Mouse (Mus musculus) heart, embryonic 10.5 days (tissue): ENCODE data around the gene Elmod2. TPM values are rescaled to one million over a fixed set of nuclear protein-coding genes. Genes with fewer than 3 reads are reported as not detected.
"Not testable (repeated sequence)": the region's sequence is repeated elsewhere in the genome, so short reads cannot be mapped to it uniquely, and the experiment has no call there.

Experiments used
- DNase-seq: peaks from one replicate; pipeline ENCODE4 v3.0.0-alpha.2; 2017; ENCODE audit warnings: low spot score
- H3K27ac ChIP-seq: fragments of 300-500 bp; sonication (generic); 2 replicates; pipeline ENCODE4 v1.5.1; 2016; ENCODE audit warnings: mild to moderate bottlenecking
- H3K27me3 ChIP-seq: fragments of 300-500 bp; sonication (generic); 2 replicates; pipeline ENCODE4 v1.6.1; 2016; ENCODE audit warnings: mild to moderate bottlenecking; ENCODE audit not compliant: poor library complexity, insufficient read depth, severe bottlenecking
- H3K36me3 ChIP-seq: fragments of 300-500 bp; sonication (generic); 2 replicates; pipeline ENCODE4 v1.6.1; 2016; ENCODE audit warnings: mild to moderate bottlenecking, moderate library complexity
- H3K4me1 ChIP-seq: fragments of 300-500 bp; sonication (generic); 2 replicates; pipeline ENCODE4 v1.6.1; 2016; ENCODE audit warnings: mild to moderate bottlenecking
- H3K4me3 ChIP-seq: fragments of 300-500 bp; sonication (generic); 2 replicates; pipeline ENCODE4 v1.5.1; 2016; ENCODE audit warnings: mild to moderate bottlenecking, moderate library complexity
- H3K9me3 ChIP-seq: fragments of 300-500 bp; sonication (generic); 2 replicates; pipeline ENCODE4 v1.6.1; 2016; ENCODE audit warnings: mild to moderate bottlenecking, moderate library complexity
- WGBS: fragments of 180-500 bp; shearing (Covaris S2); methylation state at CpG from one replicate; pipeline ENCODE4 v1.1.7; 2016; 5-methylcytosine and 5-hydroxymethylcytosine counted together
- polyA plus RNA-seq: library from polyadenylated mRNA; unstranded; fragments of >200 nt; fragmentation: Nextera tagmentation; extraction: Ambion mirVana; gene quantifications from 2 replicates; pipeline ENCODE4 v1.2.1, GENCODE M21; 2016

Elmod2 gene
- polyA plus RNA-seq, 1 experiment from 2014 or later, result 15.4 TPM

DNA sequence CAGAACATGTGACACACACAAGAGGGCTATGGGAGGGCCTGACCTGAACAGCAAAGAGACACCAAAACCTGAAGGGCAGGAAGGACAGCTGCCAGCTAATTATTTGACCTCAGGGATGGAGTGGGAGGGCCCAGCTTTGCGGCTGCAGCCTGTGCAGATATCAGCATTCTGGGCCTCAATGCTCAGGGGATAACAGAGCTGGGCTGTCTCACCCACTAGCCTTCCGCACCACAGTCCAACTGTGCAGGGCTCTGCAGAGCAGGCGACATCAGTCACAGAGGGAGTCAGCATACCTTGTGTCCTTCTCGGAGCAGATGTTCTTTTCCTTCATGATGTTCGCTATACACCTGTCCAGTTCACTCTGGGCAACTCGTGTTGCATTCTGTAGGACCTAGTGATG, 9.9 kb downstream of the Elmod2 start:
- WGBS, result 84% methylated on average over 6 of the region's 6 CpGs
- DNase-seq, result no peak
- H3K27ac ChIP-seq, result no peak overlapping the region; the same call in 1 of the 2 replicates
- H3K27me3 ChIP-seq, result no peaks in the 10 kb centered on the region
- H3K4me3 ChIP-seq, result no peak overlapping the region
- peaks cover 37% of the 10 kb centered on the region for H3K36me3 ChIP-seq
- H3K9me3 ChIP-seq, result no peaks in the 10 kb centered on the region
- peaks cover 6% of the 10 kb centered on the region; the same call in 1 of the 2 replicates for H3K4me1 ChIP-seq

DNA sequence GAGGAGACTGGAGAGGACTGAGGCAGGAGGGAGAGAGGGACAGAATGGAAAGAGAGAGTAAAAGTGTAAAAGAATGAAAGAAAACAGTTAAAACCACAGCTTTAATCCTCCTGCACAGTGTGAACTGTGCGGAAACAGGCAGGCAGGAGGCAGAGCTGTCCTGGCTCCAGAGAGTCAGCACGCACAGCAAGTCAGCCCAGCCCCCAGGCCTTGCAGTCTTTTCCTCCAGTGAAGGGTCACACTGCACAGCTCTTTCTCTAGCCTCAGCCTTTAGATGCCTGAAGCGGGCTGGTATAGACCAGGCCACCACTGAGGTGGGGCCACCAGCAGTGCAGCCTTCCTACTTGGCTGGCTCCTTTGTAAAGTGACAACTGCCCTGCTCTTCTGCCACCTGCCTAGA, 11.7 kb downstream of the Elmod2 start:
- 72% methylated on average over 3 of the region's 3 CpGs for WGBS
- Histone ChIP-seq H3K9me3 (no peaks in the 10 kb centered on the region), H3K36me3 (peaks cover 47% of the 10 kb centered on the region), H3K27me3 (no peaks in the 10 kb centered on the region), H3K27ac (no peak overlapping the region), H3K4me1 (peaks cover 6% of the 10 kb centered on the region; the same call in 1 of the 2 replicates), H3K4me3 (no peak overlapping the region)
- no peak for DNase-seq

DNA sequence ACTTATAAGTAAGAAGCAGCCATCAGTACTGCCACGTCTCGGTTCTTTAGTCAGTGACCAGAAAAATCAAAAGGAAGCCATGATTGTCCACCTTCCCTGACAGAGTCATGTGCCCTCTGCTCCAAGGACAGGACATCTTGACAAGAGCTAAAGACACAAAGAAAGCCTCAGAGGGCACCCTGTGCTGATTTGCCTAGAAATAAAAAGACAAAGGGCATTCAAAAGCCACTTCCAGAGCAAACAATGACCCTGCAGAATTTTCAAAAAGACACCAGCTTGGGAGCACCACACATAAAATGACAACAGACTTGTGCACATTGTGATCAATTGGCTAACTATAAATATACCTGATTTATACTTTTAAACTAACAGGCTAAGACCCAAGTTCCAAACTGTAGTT, 16.6 kb downstream of the Elmod2 start:
- peaks cover 40% of the 10 kb centered on the region for H3K36me3 ChIP-seq
- no peak overlapping the region for H3K27ac ChIP-seq
- WGBS, result 89% methylated on average over 2 of the region's 2 CpGs
- DNase-seq, result no peak
- no peaks in the 10 kb centered on the region for H3K27me3 ChIP-seq
- no peaks in the 10 kb centered on the region for H3K4me1 ChIP-seq
- no peak overlapping the region for H3K4me3 ChIP-seq
- no peaks in the 10 kb centered on the region for H3K9me3 ChIP-seq

DNA sequence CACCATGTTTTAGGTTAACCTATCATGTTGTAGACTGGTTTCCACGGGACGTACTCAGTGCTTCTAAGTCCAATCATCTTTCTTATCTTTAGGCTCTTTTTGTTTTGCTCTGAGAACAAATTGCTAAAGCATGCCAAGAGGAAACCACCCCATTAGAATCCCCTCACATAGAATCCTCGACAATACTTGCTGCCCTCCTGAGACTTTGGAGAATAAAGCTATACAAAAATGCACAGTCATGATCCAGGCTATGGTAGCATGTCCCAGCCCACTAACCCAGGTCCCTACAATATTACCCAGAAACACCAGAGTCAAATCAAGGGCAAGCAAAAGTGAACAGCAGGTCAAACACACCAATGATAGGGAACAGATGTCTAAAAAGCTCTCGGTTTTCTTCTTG, 17.2 kb downstream of the Elmod2 start:
- 84% methylated on average over 4 of the region's 4 CpGs for WGBS
- H3K36me3 ChIP-seq, result peaks cover 36% of the 10 kb centered on the region

DNA sequence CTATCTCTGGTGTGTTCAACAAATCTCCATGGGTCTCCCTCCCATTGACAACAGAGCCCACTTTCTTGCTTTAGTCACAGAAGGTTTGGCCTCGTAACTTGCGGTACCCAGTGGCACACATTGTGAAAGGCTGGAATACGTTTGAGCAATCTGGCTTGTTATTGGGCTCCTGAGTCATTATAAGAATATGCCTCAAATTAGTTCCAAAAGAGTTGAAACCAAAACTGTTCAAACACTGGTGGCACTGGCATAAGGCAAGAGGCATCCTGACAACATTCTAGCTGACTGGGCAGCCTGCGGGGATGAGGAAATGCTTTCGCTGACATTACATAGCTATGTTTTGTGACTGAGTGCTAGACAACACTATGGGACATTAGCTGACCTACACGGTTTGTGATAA, 22.4 kb downstream of the Elmod2 start:
- WGBS, result 88% methylated on average over 6 of the region's 6 CpGs
- no peak for DNase-seq

More for the DNA sequence above, 17.2 kb downstream of the Elmod2 start:
- not testable (repeated sequence) for H3K9me3 ChIP-seq, H3K4me1 ChIP-seq, H3K27ac ChIP-seq, H3K4me3 ChIP-seq, DNase-seq, H3K27me3 ChIP-seq

DNA sequence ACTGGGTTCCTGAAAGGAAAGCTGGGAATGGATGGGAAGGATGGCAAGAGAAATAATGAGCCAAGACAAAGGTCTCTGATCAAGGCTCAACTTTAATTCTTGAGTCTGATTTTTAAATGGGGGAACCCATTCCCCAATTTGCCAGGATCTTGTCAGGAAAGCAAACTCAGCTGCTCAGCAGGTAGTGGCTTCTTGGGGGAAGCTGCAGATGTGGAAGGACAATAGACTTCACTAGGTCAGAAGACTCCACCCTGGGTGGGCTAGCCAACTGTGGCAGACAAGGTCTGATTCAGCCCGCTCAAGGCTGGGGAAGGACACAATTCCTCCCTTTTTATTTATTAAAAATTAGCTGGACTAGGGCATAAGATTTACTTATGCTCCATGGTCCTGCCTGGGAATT, 27.3 kb downstream of the Elmod2 start:
- Histone ChIP-seq H3K4me3 (no peak overlapping the region), H3K9me3 (no peaks in the 10 kb centered on the region), H3K27ac (no peak overlapping the region)

More for the DNA sequence above, 22.4 kb downstream of the Elmod2 start:
- H3K9me3 ChIP-seq, result no peaks in the 10 kb centered on the region
- H3K4me1 ChIP-seq, result no peaks in the 10 kb centered on the region
- no peak overlapping the region for H3K4me3 ChIP-seq
- H3K27me3 ChIP-seq, result no peaks in the 10 kb centered on the region
- no peak overlapping the region for H3K27ac ChIP-seq
- peaks cover 5% of the 10 kb centered on the region; the same call in 1 of the 2 replicates for H3K36me3 ChIP-seq

DNA sequence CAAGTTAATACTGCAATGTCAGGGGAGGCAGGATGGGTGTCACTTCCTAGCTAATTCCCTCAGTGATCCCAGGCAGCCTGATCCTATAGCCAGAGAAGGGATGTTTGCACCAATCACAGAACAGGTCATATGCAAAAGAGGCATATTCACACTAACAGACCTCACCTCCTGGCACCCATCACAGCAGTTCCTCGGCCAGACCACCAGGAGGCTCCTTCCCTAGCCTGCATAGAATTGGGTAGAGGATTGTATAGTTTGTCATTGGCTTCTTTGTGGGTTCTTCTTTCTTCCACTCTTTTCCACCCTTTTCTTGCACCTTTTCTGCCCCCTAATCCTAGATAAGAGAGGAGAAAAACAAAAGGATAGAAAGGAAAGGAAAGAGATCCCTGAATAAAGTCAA, 32.2 kb downstream of the Elmod2 start:
- H3K4me3 ChIP-seq, result no peak overlapping the region
- H3K27me3 ChIP-seq, result no peaks in the 10 kb centered on the region
- H3K9me3 ChIP-seq, result no peaks in the 10 kb centered on the region
- DNase-seq, result no peak
- H3K36me3 ChIP-seq, result no peaks in the 10 kb centered on the region
- no peak overlapping the region for H3K27ac ChIP-seq
- no peaks in the 10 kb centered on the region for H3K4me1 ChIP-seq
- 25% methylated on average over 1 of the region's 1 CpGs for WGBS

More for the DNA sequence above, 27.3 kb downstream of the Elmod2 start:
- no peaks in the 10 kb centered on the region for H3K27me3 ChIP-seq
- no peak for DNase-seq
- H3K36me3 ChIP-seq, result no peaks in the 10 kb centered on the region
- 87% methylated on average over 1 of the region's 1 CpGs for WGBS
- H3K4me1 ChIP-seq, result no peaks in the 10 kb centered on the region

DNA sequence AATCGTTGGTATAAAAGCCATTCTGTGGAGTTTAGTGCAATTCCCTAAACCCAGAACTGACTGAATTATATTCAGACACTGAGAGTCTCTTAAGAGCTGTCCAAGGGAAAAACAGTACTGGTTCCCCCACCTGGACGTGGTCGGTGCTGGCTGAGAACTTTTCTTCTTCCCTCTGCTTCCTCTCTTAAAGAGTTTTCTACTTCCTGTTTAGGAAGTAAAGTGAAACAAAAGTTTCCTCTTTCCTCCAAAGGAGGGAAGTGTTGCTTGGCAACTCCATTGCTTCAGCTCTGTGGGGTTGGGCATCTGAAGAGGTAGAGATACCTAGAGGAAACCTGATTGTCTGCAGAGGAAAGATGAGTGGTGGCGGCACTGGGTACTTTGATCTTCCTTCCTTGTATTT, 34.9 kb downstream of the Elmod2 start:
- H3K27ac ChIP-seq, result no peak overlapping the region
- no peaks in the 10 kb centered on the region for H3K27me3 ChIP-seq
- H3K36me3 ChIP-seq, result no peaks in the 10 kb centered on the region
- no peak for DNase-seq
- no peak overlapping the region for H3K4me3 ChIP-seq
- no peaks in the 10 kb centered on the region for H3K4me1 ChIP-seq
- 65% methylated on average over 4 of the region's 4 CpGs for WGBS
- H3K9me3 ChIP-seq, result no peaks in the 10 kb centered on the region

DNA sequence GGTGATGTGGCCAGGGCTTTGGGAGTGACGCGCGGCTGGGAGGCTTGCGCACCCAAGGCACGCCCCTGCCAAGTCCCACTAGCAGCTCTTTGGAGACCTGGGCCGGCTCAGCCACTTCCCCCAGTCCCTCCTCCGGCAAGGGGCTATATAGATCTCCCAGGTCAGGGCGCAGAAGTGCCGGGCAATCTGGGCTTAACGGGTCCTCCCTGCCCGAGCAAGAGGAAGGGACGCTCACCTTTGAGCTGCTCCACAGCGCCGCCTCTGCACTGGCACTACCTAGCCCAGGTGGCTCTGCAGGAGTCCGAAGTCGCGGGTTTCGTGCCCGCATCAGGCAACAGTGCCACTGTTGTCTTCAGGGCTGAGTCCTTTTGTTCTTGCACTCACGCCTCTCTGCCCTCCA, 42.1 kb downstream of the Elmod2 start, which contains the start of gene Ucp1:
Gene Ucp1 (plus strand): TSS at position 177 of the 400 bp plus-strand sequence.
- 1% methylated on average over 20 of the region's 20 CpGs for WGBS
- H3K27me3 ChIP-seq, result peaks cover 36% of the 10 kb centered on the region
- peaks cover 10% of the 10 kb centered on the region for H3K4me1 ChIP-seq
- H3K9me3 ChIP-seq, result no peaks in the 10 kb centered on the region
- peak within 1 kb of the TSS; percentile 54 for H3K4me3 ChIP-seq
- H3K27ac ChIP-seq, result no peak within 1 kb of the TSS
- DNase-seq, result no peak
- no peaks in the 10 kb centered on the region for H3K36me3 ChIP-seq

DNA sequence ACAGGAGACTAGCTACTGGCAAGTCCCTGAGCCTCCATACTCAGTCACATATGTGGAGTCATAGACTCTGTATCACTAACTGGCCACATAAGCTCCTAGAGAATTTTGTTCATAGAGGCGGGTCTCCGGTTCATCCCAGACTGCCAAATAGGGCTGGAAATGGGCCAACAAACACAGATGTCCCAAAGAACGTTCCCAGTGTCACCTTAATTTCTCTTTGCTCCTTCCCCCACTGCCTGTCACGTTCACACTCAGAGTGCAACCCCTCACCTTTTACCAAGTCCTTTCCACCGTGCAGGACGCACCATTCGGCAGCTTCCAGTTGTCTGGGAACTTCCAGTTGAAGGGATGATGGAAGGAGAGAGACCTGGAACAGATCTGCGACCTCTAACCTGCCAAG, 46.9 kb downstream of the Elmod2 start:
- WGBS, result 81% methylated on average over 8 of the region's 8 CpGs
- H3K27me3 ChIP-seq, result peaks cover 25% of the 10 kb centered on the region

DNA sequence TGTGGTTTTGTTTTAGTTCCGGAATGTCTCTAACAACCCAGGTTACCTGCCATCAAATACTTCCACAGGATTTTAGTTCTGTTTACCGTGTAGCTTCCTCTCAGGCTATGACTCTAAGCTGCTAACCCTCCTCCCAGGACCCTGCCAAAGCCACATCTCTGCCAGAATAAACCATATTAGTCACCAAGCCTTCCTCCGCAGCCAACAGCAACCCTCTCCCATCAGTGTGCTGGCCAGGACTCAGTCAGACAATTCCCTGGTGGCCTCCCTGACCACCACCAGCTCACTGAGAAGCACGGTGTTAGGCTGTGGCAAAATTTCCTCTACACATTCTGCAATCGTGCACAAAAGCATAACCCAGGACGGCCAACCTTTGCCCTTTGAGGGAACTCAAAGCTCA, 53.9 kb downstream of the Elmod2 start:
- no peak overlapping the region for H3K27ac ChIP-seq

More for the DNA sequence above, 46.9 kb downstream of the Elmod2 start:
- H3K9me3 ChIP-seq, result no peaks in the 10 kb centered on the region
- H3K27ac ChIP-seq, result no peak overlapping the region
- H3K4me1 ChIP-seq, result peaks cover 8% of the 10 kb centered on the region
- H3K4me3 ChIP-seq, result no peak overlapping the region
- no peaks in the 10 kb centered on the region for H3K36me3 ChIP-seq
- DNase-seq, result no peak

DNA sequence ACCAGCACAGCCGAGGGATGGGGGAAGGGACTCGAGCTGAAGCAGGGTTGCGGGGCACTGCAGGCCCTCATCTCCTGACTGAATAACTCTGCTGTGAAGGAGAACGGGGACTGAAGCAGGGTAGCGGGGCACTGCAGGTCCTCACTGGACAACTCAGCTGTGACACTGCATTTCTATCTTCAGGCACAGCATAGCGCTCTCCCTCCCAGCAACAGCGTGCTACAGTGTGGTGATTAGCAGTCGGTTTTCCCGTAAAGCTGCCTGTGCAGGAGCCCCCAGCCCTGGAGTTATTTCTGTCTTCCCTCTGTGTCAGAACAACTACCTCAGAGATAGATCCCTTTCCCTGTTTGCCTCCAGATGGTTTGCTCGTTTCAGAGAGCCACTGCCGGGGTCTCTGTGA, 57.8 kb downstream of the Elmod2 start:
- H3K4me1 ChIP-seq, result peaks cover 6% of the 10 kb centered on the region; the same call in 1 of the 2 replicates
- H3K36me3 ChIP-seq, result 0 out of 2 replicates have a peak, but pooled peaks cover 4% of the 10 kb centered on the region
- H3K4me3 ChIP-seq, result peak overlapping the region; percentile 27; the same call in 1 of the 2 replicates
- H3K27ac ChIP-seq, result peak overlapping the region; percentile 71
- 32% methylated on average over 11 of the region's 11 CpGs for WGBS
- peak; percentile 79 for DNase-seq
- H3K9me3 ChIP-seq, result no peaks in the 10 kb centered on the region
- no peaks in the 10 kb centered on the region for H3K27me3 ChIP-seq

More for the DNA sequence above, 53.9 kb downstream of the Elmod2 start:
- Histone ChIP-seq H3K4me3 (no peak overlapping the region), H3K27me3 (no peaks in the 10 kb centered on the region), H3K36me3 (no peaks in the 10 kb centered on the region), H3K9me3 (no peaks in the 10 kb centered on the region), H3K4me1 (peaks cover 6% of the 10 kb centered on the region; the same call in 1 of the 2 replicates)
- WGBS, result 79% methylated on average over 6 of the region's 6 CpGs
- DNase-seq, result no peak

DNA sequence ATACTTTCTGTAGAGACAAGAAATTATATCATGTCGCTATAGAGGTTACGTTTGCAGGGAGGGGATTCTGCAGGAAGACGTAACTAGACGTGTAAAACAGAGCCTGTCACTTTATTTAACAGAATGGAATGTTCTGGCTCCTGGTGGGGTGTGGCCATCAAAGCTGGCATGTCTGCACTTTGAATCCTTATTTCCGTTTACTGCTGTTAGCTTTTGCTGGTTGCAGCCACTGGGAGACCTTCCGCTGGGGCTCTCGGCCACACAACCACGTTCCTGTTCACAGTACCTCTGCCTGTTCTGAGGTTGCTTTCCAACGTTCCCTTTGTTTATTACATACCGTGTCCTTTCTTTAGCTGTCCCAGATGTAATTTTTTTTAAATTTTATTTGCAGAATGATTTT, 59.8 kb downstream of the Elmod2 start:
- Histone ChIP-seq H3K4me1 (peaks cover 6% of the 10 kb centered on the region; the same call in 1 of the 2 replicates), H3K9me3 (no peaks in the 10 kb centered on the region), H3K4me3 (no peak overlapping the region), H3K27me3 (no peaks in the 10 kb centered on the region), H3K27ac (no peak overlapping the region), H3K36me3 (0 out of 2 replicates have a peak, but pooled peaks cover 4% of the 10 kb centered on the region)
- no peak for DNase-seq
- 77% methylated on average over 10 of the region's 10 CpGs for WGBS

DNA sequence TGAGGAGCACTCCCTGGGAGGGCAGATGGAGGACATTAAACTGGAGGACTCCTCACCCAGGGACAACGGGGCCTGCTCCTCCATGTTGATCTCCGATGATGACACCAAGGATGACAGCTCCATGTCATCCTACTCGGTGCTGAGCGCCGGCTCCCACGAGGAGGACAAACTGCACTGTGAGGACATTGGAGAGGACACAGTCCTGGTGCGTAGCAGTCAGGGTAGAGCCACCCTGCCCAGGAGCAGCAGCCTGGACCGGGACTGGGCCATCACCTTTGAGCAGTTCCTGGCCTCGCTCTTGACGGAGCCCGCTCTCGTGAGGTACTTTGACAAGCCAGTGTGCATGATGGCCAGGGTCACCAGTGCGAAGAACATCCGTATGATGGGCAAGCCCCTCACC, 61.1 kb downstream of the Elmod2 start:
- H3K27ac ChIP-seq, result no peak overlapping the region
- H3K27me3 ChIP-seq, result no peaks in the 10 kb centered on the region
- no peaks in the 10 kb centered on the region for H3K9me3 ChIP-seq
- no peak for DNase-seq
- H3K36me3 ChIP-seq, result 0 out of 2 replicates have a peak, but pooled peaks cover 4% of the 10 kb centered on the region
- 91% methylated on average over 14 of the region's 14 CpGs for WGBS
- no peak overlapping the region for H3K4me3 ChIP-seq
- H3K4me1 ChIP-seq, result peaks cover 6% of the 10 kb centered on the region; the same call in 1 of the 2 replicates
